Mouse (Mus musculus): ENCODE data around the gene Olfr518. TPM values are rescaled to one million over a fixed set of nuclear protein-coding genes. Genes with fewer than 3 reads are reported as not detected.

Gene Olfr518
- polyA plus RNA-seq, 1 experiment = not detected

- no peak for TF ChIP-seq POLR2A (IDR thresholded peaks at IDR 0.05; ENCODE audit: borderline replicate concordance, extremely low read depth, low read depth, low read length)
- TF ChIP-seq CTCF (IDR thresholded peaks at IDR 0.05; ENCODE audit: insufficient read depth, low read length) = no peak
- no peak for DNase-seq
- Histone ChIP-seq H3K4me3 (replicated peaks; ENCODE audit: extremely low read depth, low read depth, low read length) (no peak within 1 kb of the TSS), H3K4me1 (ENCODE audit: control insufficient read depth, insufficient read depth, low read length) (no peaks in the 10 kb centered on the region)
- WGBS = 82% methylated on average over 2 of the region's 2 CpGs
Observed at GRCm38 (mm10) chr7:108850429-108850828, 34.4 kb downstream of the Olfr518 start, which contains the start of gene Olfr516. Olfr516 (minus strand) TSS chr7:108850529.

Other genes starting within 250 kb of the Olfr518 start
- gene Olfr509, start 233.1 kb downstream of the Olfr518 start, polyA plus RNA-seq (2012; rRNA removed) = not detected in 2 replicates
- not detected in 2 replicates for gene Olfr510, start 218.6 kb downstream of the Olfr518 start, polyA plus RNA-seq (2012; rRNA removed)
- not detected in 2 replicates for gene Olfr512, start 171.7 kb downstream of the Olfr518 start, polyA plus RNA-seq (2012; rRNA removed)
- gene Olfr513, start 134.0 kb downstream of the Olfr518 start, polyA plus RNA-seq (2012; rRNA removed) = not detected in 2 replicates
- not detected in 2 replicates for gene Olfr514, start 59.0 kb downstream of the Olfr518 start, polyA plus RNA-seq (2012; rRNA removed)
- not detected in 2 replicates for gene Olfr516, start 34.5 kb downstream of the Olfr518 start, polyA plus RNA-seq (2012; rRNA removed)
- gene Olfr517, start 12.6 kb downstream of the Olfr518 start, polyA plus RNA-seq (2012; rRNA removed) = not detected in 2 replicates
- gene Olfr519, start 9.4 kb upstream of the Olfr518 start, polyA plus RNA-seq (2012; rRNA removed) = not detected in 2 replicates
- 0.18 and 2.0 TPM in 2 replicates for gene Nlrp10, start 45.2 kb upstream of the Olfr518 start, polyA plus RNA-seq (2012; rRNA removed)
- 107 and 141 TPM in 2 replicates for gene Eif3f, start 49.4 kb upstream of the Olfr518 start, polyA plus RNA-seq (2012; rRNA removed)
- gene Tub, start 65.3 kb upstream of the Olfr518 start, polyA plus RNA-seq (2012; rRNA removed) = 0.66 and 0.76 TPM in 2 replicates
- gene Ric3, start 198.3 kb upstream of the Olfr518 start, polyA plus RNA-seq (2012; rRNA removed) = 0.92 and 2.4 TPM in 2 replicates